Mouse (Mus musculus): ENCODE data around the gene Fam57a. TPM values are rescaled to one million over a fixed set of nuclear protein-coding genes. Genes with fewer than 3 reads are reported as not detected.

Gene Fam57a
- polyA plus RNA-seq, 2 experiments, result 3.1 to 3.5 TPM

DNA sequence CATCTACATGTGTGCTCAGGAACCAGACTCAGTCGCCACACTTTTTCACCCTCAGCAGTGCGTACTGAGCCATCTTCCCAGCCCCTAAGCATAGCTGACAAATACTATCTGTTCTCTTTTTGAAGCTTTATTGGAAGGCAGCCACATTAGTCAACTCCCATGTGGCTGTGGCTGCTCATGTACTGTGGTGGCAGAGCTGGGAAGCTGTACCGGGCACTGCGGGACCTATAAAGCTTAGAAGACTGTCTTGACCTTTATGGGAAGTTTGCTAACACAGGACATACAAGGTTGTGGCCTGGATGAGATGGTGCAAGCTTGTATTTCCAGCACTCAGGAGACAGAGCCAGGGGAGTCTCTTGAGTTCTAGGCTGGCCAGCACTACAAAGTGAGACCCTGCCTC lies 12.8 kb upstream of the Fam57a start:
- ATAC-seq (ENCODE audit: insufficient read depth) (no peak), DNase-seq (ENCODE audit: low read depth in 3 of 3, low spot score in 3 of 3) (no peak)
- Histone ChIP-seq H3K27ac (no peak overlapping the region), H3K36me3 (replicated peaks; ENCODE audit: control insufficient read depth, insufficient read depth, low read depth) (no peaks in the 10 kb centered on the region; the same call in 1 of the 2 replicates), H3K9ac (replicated peaks) (no peak overlapping the region), H3K9me3 (ENCODE audit: control insufficient read depth, low read length) (no peaks in the 10 kb centered on the region), H3K4me1 (replicated peaks; ENCODE audit: control insufficient read depth in 2 of 2, insufficient read depth in 2 of 2, low read length in 1 of 2) (0 out of 4 replicates have a peak, but pooled peaks cover 0 to 2% of the 10 kb centered on the region in 2 experiments), H3K4me2 (ENCODE audit: low read depth) (no peak overlapping the region), H3K27me3 (ENCODE audit: control insufficient read depth, insufficient read depth, low read length) (no peaks in the 10 kb centered on the region), H3K4me3 (ENCODE audit: insufficient read depth in 1 of 2, low read depth in 2 of 2, low read length in 2 of 2) (no peak overlapping the region)
- TF ChIP-seq EP300 (IDR thresholded peaks at IDR 0.05; ENCODE audit: low read depth) (no peak), CTCF (IDR thresholded peaks at IDR 0.05; ENCODE audit: low read depth) (no peak)
- 86% methylated on average over 4 of the region's 4 CpGs for WGBS (ENCODE audit: insufficient replicate concordance)

GRCm38 (mm10) chr11:76167079-76167765 lies 12.2 kb upstream of the Fam57a start:
- 19% methylated on average over 5 of the region's 5 CpGs for WGBS (ENCODE audit: insufficient replicate concordance)
- 0 out of 4 replicates have a peak, but pooled peaks cover 0 to 2% of the 10 kb centered on the region in 2 experiments for H3K4me1 ChIP-seq (replicated peaks; ENCODE audit: control insufficient read depth in 2 of 2, insufficient read depth in 2 of 2, low read length in 1 of 2)
- H3K27ac ChIP-seq, result no peak overlapping the region
- H3K4me2 ChIP-seq (ENCODE audit: low read depth), result 0 out of 2 replicates have a peak overlapping the region, but pooled peaks have one; percentile 3
- no peaks in the 10 kb centered on the region; the same call in none of the 2 replicates for H3K36me3 ChIP-seq (replicated peaks; ENCODE audit: control insufficient read depth, insufficient read depth, low read depth)
- no peaks in the 10 kb centered on the region for H3K27me3 ChIP-seq (ENCODE audit: control insufficient read depth, insufficient read depth, low read length)
- TF ChIP-seq EP300 (IDR thresholded peaks at IDR 0.05; ENCODE audit: low read depth) (no peak), CTCF (IDR thresholded peaks at IDR 0.05; ENCODE audit: low read depth) (peak; percentile 70)
- no peak overlapping the region for H3K4me3 ChIP-seq (ENCODE audit: insufficient read depth in 1 of 2, low read depth in 2 of 2, low read length in 2 of 2)
- H3K9ac ChIP-seq (replicated peaks), result no peak overlapping the region
- ATAC-seq (ENCODE audit: insufficient read depth) (no peak), DNase-seq (ENCODE audit: low read depth in 3 of 3, low spot score in 3 of 3) (peak in 2 of 3 experiments; percentile 44 to 56)
- H3K9me3 ChIP-seq (ENCODE audit: control insufficient read depth, low read length), result no peaks in the 10 kb centered on the region

GRCm38 (mm10) chr11:76168976-76169375 lies 10.5 kb upstream of the Fam57a start:
- no peak overlapping the region for H3K27ac ChIP-seq
- TF ChIP-seq EP300 (IDR thresholded peaks at IDR 0.05; ENCODE audit: low read depth) (no peak), CTCF (IDR thresholded peaks at IDR 0.05; ENCODE audit: low read depth) (no peak)
- no peak for DNase-seq (ENCODE audit: low read depth in 3 of 3, low spot score in 3 of 3)
- 0 out of 4 replicates have a peak, but pooled peaks cover 0 to 2% of the 10 kb centered on the region in 2 experiments for H3K4me1 ChIP-seq (replicated peaks; ENCODE audit: control insufficient read depth in 2 of 2, insufficient read depth in 2 of 2, low read length in 1 of 2)
- WGBS (ENCODE audit: insufficient replicate concordance), result 78% methylated on average over 3 of the region's 3 CpGs
- H3K9ac ChIP-seq (replicated peaks), result no peak overlapping the region
- H3K36me3 ChIP-seq (replicated peaks; ENCODE audit: control insufficient read depth, insufficient read depth, low read depth), result no peaks in the 10 kb centered on the region; the same call in none of the 2 replicates
- H3K27me3 ChIP-seq (ENCODE audit: control insufficient read depth, insufficient read depth, low read length), result no peaks in the 10 kb centered on the region
- H3K4me2 ChIP-seq (ENCODE audit: low read depth), result no peak overlapping the region
- ATAC-seq (ENCODE audit: insufficient read depth), result no peak
- no peaks in the 10 kb centered on the region for H3K9me3 ChIP-seq (ENCODE audit: control insufficient read depth, low read length)
- no peak overlapping the region for H3K4me3 ChIP-seq (ENCODE audit: insufficient read depth in 1 of 2, low read depth in 2 of 2, low read length in 2 of 2)

- H3K4me2 ChIP-seq (ENCODE audit: low read depth), result no peak overlapping the region
- ATAC-seq (ENCODE audit: insufficient read depth), result no peak
These were observed 9.3 kb upstream of the Fam57a start for GRCm38 (mm10) chr11:76170207-76170606.

DNA sequence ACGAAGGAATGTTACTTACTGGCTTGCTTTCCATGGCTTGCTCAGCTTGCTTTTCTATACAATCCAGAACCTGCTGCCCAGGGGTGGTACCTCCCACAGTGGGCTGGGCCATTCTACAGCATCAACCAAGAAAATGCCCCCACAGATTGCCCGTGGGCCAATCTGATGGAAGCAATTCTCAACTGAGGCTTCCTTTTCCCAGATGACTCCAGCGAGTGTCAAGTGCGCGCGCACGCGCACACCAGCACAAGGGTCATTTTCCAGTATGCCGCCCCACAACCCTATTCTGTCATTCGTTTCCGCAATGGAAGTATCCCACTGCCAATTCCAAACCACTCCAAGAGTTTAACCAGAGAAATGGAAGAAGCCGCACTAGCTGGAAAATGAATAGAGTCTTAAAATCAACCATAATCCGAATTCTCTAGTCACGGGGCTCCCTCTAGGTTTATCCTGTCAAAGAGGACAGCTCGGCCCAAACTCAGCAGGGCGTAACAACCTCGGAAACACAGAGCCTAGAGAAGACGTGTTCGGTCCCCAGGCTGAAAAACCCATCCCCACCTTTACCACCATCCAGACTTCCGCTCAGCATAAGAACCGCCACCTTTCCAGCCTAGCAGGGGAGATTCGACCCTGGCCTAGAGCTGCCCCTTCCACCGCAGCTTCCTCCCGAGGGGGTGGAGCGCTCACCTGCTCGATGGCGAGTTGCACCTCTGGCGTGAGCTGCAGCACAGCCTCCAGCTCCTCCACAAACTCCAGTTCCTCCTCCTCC lies 561 bp upstream of the Fam57a start:
- Histone ChIP-seq H3K27me3 (ENCODE audit: control insufficient read depth, insufficient read depth, low read length) (no peaks in the 10 kb centered on the region), H3K4me3 (ENCODE audit: insufficient read depth in 1 of 2, low read depth in 2 of 2, low read length in 2 of 2) (peak overlapping the region; percentile 98), H3K36me3 (replicated peaks; ENCODE audit: control insufficient read depth, insufficient read depth, low read depth) (no peaks in the 10 kb centered on the region), H3K9ac (replicated peaks) (peak overlapping the region; percentile 87), H3K27ac (peak overlapping the region; percentile 39), H3K4me1 (replicated peaks; ENCODE audit: control insufficient read depth in 2 of 2, insufficient read depth in 2 of 2, low read length in 1 of 2) (peaks cover 5 to 9% of the 10 kb centered on the region in 2 experiments), H3K4me2 (ENCODE audit: low read depth) (peak overlapping the region; percentile 92), H3K9me3 (ENCODE audit: control insufficient read depth, low read length) (no peaks in the 10 kb centered on the region)
- TF ChIP-seq EP300 (IDR thresholded peaks at IDR 0.05; ENCODE audit: low read depth) (no peak), CTCF (IDR thresholded peaks at IDR 0.05; ENCODE audit: low read depth) (no peak)
- ATAC-seq (ENCODE audit: insufficient read depth) (peak; percentile 74), DNase-seq (ENCODE audit: low read depth in 3 of 3, low spot score in 3 of 3) (peak in 1 of 3 experiments; percentile 43)
- WGBS (ENCODE audit: insufficient replicate concordance), result 1% methylated on average over 28 of the region's 28 CpGs

More at GRCm38 (mm10) chr11:76170207-76170606, 9.3 kb upstream of the Fam57a start:
- no peak overlapping the region for H3K9ac ChIP-seq (replicated peaks)
- TF ChIP-seq EP300 (IDR thresholded peaks at IDR 0.05; ENCODE audit: low read depth) (no peak), CTCF (IDR thresholded peaks at IDR 0.05; ENCODE audit: low read depth) (no peak)
- no peaks in the 10 kb centered on the region for H3K9me3 ChIP-seq (ENCODE audit: control insufficient read depth, low read length)
- no peaks in the 10 kb centered on the region for H3K27me3 ChIP-seq (ENCODE audit: control insufficient read depth, insufficient read depth, low read length)
- DNase-seq (ENCODE audit: low read depth in 3 of 3, low spot score in 3 of 3), result no peak
- 0 out of 4 replicates have a peak, but pooled peaks cover 0 to 2% of the 10 kb centered on the region in 2 experiments for H3K4me1 ChIP-seq (replicated peaks; ENCODE audit: control insufficient read depth in 2 of 2, insufficient read depth in 2 of 2, low read length in 1 of 2)
- 72% methylated on average over 5 of the region's 5 CpGs for WGBS (ENCODE audit: insufficient replicate concordance)
- H3K27ac ChIP-seq, result no peak overlapping the region
- no peaks in the 10 kb centered on the region; the same call in none of the 2 replicates for H3K36me3 ChIP-seq (replicated peaks; ENCODE audit: control insufficient read depth, insufficient read depth, low read depth)
- H3K4me3 ChIP-seq (ENCODE audit: insufficient read depth in 1 of 2, low read depth in 2 of 2, low read length in 2 of 2), result no peak overlapping the region

Measured in liver, embryonic 14.5 days (tissue).